Mouse (Mus musculus): ENCODE measurements around the gene Col5a1.

Col5a1 gene

GRCm38 (mm10) chr2:27919309-27919850, 33.2 kb downstream of the Col5a1 start:
- no peak for DNase-seq (ENCODE audit: low spot score)

DNA sequence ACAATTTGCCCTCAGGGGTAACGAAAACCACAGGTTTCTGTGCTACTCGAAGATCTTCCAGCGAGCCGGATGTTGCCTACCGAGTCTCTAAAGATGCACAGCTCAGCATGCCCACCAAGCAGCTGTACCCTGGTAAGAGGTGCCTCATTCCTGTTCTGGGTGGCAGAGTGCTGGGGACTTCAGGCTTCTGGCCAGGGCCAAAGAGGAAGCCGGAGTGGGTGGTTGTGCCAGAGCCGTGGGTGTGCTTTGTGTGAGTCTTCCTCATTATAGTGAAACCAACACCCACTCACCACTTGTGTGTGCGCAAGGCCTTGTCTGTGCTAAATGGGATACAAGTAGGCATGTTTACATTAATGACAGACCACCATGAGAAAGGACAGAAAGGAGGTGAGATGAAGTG, 35.8 kb downstream of the Col5a1 start:
- DNase-seq (ENCODE audit: low spot score) = peak; percentile 37

DNA sequence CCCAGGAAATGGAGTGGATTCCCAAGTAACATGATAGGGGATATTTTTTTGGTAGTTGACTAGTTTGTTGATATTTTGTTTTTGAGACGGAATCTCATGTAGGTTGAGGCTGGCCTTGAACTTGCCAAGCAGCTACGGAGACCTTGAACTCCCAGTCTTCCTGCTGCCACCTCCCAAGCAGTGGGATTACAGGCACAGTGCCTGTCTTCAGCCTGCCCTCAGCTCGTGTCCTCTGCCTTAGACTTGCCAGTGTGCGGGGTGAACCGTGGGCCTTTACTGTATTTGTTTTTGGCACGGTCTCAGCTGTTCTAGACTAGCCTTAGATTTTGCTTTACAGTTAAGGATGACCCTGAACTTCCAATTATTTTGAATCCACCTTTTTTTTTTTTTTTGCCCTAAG, 37.5 kb downstream of the Col5a1 start:
- DNase-seq (ENCODE audit: low spot score) = no peak

DNA sequence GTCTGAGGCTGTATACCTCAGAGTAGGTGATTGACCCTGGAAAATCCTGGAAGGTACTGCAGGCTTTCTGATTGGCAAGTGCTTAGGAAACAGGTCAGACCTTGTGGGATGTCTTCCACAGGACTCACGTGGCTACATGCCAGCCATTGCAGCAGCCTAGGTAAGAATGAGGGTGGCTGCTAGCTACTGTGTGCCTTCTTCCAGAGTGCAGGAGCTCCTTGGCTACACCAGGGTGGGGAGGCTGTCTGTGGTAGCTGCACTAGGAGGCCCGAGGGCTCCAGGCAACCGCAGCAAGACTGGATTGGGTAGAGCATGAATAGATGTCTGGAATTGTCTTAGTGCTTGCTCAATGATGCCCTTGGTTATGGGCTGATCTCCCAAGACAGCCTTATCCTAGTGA, 38.2 kb downstream of the Col5a1 start:
- DNase-seq (ENCODE audit: low spot score) = no peak

- peak; percentile 77 for DNase-seq (ENCODE audit: low spot score)
Measured at GRCm38 (mm10) chr2:27926478-27927165, 40.4 kb downstream of the Col5a1 start.

- no peak for DNase-seq (ENCODE audit: low spot score)
Measured at GRCm38 (mm10) chr2:27930471-27931015, 44.3 kb downstream of the Col5a1 start.

DNA sequence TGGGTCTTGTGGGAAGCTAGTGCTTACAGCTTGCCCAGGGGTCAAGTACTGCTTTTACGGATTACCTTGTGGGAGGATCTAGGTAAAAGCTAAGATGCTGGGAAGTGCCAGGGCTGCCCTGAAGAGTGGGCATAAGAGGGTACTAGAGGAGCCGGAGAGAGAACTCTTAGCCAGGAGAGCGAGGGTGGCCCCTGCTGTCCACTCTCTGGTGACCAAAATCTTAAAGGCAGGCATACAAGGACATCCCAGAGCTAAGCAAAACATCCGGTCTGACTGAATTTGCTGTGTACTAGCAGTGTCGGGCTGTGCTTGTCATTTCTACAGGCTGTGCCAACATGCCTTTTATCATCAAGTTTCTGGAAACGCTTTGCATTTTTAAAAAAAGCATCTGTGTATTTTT, 44.9 kb downstream of the Col5a1 start:
- no peak for DNase-seq (ENCODE audit: low spot score)

GRCm38 (mm10) chr2:27931971-27932370, 45.7 kb downstream of the Col5a1 start:
- no peak for DNase-seq (ENCODE audit: low spot score)

GRCm38 (mm10) chr2:27934269-27934668, 48.0 kb downstream of the Col5a1 start:
- no peak for DNase-seq (ENCODE audit: low spot score)

GRCm38 (mm10) chr2:27934831-27935230, 48.6 kb downstream of the Col5a1 start:
- DNase-seq (ENCODE audit: low spot score) = no peak

DNA sequence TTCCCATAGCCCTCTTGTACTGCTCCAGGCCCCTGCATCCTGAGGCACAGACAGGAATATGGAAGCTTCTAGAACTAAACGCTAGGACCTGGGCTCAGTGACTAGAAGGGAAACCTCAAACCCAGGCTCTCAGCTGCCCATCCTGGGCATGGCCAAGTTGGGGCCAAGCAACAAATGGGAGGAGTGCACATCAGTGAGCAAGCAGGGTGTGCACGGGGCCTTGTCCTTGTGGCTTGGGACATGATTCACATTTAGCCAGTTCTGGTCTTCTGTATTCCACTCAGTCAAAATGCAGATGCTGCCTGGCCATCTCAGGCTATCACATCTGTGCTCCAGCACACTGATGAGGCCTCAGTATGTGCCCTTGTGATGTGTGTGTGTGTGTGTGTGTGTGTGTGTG, 49.2 kb downstream of the Col5a1 start:
- DNase-seq (ENCODE audit: low spot score) = no peak

DNA sequence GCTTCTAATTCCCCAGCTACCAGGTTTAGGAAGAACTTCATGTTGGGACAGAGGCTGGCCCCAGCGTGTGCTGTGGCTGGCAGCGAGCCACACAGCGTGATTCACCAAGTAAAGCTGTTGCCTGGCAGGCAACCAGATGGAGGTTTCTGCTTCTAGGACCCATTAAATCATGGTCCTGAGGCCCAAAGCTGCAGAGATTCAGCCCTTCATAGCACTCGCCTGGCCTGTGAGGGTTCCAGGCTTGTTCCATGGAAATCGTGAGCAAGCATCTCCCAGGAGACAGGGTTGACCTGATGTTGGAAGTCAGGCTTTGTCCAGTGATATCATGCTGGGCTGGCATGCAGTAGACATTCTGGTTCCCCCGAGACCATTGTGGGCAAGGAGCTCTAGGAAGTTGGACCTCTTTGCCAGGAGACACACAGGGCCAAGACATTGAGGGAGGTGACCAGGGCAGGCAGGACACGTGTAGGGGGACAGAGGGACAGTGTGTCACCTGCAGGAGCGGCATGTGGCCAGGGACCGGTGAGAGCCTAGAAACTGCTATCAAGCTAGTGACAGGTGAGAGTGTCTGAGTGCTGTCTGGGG, 50.5 kb downstream of the Col5a1 start:
- DNase-seq (ENCODE audit: low spot score) = peak; percentile 69

DNA sequence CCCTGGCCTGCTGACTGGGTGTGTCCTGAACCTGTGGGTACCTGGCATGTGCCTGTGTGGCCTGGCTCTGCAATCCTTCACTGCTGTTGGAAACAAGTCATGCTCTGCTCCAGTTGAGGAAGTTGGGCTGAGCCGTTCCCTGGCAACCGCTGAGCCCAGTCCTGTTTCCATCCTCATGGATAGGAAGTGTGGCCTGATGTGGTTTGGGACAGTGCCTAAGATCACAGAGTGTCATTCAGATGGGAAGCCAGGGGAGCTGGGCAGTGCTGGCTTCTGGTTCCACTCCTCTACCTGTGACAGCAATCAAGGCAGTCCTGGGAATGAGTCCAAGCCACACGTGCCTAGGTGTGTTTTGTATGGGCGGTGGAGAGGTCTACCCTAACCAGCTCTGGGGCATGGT, 53.2 kb downstream of the Col5a1 start:
- DNase-seq (ENCODE audit: low spot score) = no peak

- no peak for DNase-seq (ENCODE audit: low spot score)
Measured at GRCm38 (mm10) chr2:27940144-27940543, 53.9 kb downstream of the Col5a1 start.

DNA sequence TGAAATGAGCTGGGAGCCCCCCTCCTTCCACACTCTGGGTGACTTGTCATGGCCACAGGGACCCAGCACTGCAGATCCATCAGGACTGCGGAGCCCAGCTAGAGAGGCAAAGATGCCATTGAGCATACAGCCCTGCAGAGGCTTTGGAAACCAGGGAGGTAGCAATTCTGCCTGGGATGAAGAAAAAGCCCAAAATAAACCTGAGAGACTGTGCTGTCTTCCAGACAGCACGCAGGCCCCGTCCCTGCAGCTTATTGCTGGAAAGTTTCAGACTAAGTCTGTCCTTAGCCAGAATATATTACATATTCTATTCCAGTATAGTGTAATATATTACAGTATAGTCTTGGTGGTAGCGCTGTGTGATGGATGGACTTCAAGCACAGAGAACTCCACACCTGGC, 61.0 kb downstream of the Col5a1 start:
- DNase-seq (ENCODE audit: low spot score) = no peak

DNA sequence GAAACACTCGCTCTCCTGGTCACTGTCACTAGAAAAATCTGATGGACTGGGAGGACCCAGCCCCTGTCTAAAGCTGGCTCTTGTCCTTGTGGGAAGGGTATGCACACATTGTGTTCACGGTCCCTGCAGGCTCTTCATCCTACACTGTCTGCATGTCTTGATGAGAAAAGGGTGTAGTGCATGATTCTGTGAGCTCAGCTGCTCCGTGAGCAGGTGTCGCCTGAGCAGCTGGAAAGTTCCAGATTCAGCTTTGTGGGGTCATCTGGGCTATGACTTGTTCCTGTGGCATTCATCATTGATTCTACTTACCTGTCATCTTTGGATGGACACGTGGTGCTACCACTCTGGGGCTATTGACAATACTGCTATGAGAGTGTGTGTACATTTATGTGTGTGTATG, 61.7 kb downstream of the Col5a1 start:
- no peak for DNase-seq (ENCODE audit: low spot score)

DNA sequence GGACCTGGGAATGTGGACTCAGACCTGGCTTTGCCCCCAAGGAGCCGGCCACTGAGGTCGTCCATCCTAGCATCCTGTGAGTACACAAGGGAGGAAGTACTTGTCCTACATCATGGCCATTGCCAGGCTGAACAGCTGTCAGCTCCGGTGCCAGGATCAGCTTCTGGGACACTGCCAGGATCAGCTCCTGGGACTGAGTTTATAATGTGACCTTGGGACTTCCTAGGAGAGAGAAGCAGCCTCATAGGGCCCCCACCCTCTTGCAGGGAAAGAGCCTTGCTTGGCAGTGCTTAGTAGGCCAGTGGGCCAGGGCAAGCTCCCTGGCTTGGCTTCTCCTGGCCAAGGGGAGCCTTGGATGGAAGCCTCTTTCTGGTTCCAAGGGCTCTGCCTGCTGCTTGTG, 67.6 kb downstream of the Col5a1 start:
- DNase-seq (ENCODE audit: low spot score) = no peak

- DNase-seq (ENCODE audit: low spot score) = no peak
Measured at GRCm38 (mm10) chr2:27954924-27955323, 68.7 kb downstream of the Col5a1 start.

DNA sequence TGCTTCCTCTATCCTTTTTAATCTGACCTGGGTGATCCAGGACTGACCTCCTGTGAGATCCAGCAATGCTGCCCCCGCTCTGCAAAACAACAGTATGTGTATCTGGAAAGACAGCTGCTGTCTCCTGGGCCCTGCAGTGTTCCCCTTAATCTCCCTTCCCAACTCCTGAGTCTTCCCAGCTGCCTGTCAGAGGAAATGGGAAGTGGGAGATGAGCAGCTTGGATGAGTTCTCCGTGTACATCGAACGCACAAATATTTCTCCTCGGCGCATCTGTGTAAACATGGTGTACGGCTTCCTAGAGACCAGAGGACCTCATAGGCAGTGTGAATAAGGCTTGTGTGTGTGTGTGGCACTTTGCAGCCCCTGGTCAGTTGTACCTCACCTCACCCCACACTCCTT, 70.5 kb downstream of the Col5a1 start:
- DNase-seq (ENCODE audit: low spot score) = no peak

GRCm38 (mm10) chr2:27957184-27957583, 71.0 kb downstream of the Col5a1 start:
- no peak for DNase-seq (ENCODE audit: low spot score)

- DNase-seq (ENCODE audit: low spot score) = no peak
Measured at GRCm38 (mm10) chr2:27959275-27959674, 73.0 kb downstream of the Col5a1 start.

DNA sequence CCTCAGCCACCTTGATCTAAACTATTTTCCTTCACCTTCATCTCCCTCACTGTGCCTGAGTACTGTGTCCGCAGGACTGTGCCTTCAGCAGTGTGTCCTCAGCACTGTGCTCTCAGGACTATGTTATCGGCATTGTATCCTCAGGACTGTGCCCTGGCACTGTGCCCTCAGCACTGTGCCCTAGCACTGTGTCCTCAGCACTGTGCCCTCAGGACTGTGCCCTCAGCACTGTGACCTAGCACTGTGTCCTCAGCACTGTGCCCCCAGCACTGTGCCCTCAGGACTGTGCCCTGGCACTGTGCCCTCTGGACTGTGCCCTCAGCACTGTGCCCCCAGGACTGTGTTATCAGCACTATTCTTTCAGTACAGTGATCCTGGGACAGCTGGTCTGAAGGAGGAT, 75.0 kb downstream of the Col5a1 start:
- DNase-seq (ENCODE audit: low spot score) = no peak

DNA sequence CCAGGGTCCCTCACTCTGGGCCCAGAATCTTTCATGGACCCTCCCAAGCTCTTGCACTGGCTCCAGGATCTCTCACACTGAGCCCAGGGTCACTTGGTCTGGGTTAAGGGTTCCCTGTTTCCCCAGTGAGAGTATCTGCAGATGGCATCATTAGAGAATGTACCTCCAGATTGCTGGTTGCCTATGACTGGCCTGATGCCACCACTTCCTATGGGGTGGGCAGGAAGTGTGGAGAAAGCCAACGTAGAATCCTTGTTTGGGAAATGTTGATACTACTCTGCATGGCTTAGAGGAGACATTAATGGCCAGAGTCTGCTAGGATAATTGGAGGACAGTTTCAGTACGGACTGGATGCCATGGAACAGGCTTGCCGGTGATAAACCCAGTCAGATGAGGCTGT, 76.2 kb downstream of the Col5a1 start:
- DNase-seq (ENCODE audit: low spot score) = no peak

GRCm38 (mm10) chr2:27969158-27969557, 82.9 kb downstream of the Col5a1 start:
- peak; percentile 35 for DNase-seq (ENCODE audit: low spot score)
